Mouse (Mus musculus): ENCODE results near the gene Mfsd14a.
"Not testable (repeated sequence)": the region's sequence is repeated elsewhere in the genome, so short reads cannot be mapped to it uniquely, and the experiment has no call there.

Gene Mfsd14a

GRCm38 (mm10) chr3:116662463-116662863 lies at the start of gene Mfsd14a:
Gene Mfsd14a (minus strand): TSS chr3:116662677.
- peak; percentile 100 for DNase-seq

GRCm38 (mm10) chr3:116711624-116712435 lies 49.4 kb upstream of the Mfsd14a start:
- peak; percentile 76 for DNase-seq

- no peak for DNase-seq
Observed at GRCm38 (mm10) chr3:116710941-116711340, 48.5 kb upstream of the Mfsd14a start.

- no peak for DNase-seq
Observed at GRCm38 (mm10) chr3:116705637-116706204, 43.2 kb upstream of the Mfsd14a start.

GRCm38 (mm10) chr3:116703835-116704234 lies 41.4 kb upstream of the Mfsd14a start:
- DNase-seq: no peak

GRCm38 (mm10) chr3:116702647-116703272 lies 40.3 kb upstream of the Mfsd14a start:
- DNase-seq: no peak

- no peak for DNase-seq
Observed at GRCm38 (mm10) chr3:116701601-116702000, 39.1 kb upstream of the Mfsd14a start.

- no peak for DNase-seq
Observed at GRCm38 (mm10) chr3:116698786-116699185, 36.3 kb upstream of the Mfsd14a start.

- no peak for DNase-seq
Observed at GRCm38 (mm10) chr3:116695666-116695985, 33.1 kb upstream of the Mfsd14a start.

GRCm38 (mm10) chr3:116694955-116695665 lies 32.6 kb upstream of the Mfsd14a start:
- no peak for DNase-seq

- no peak for DNase-seq
Observed at GRCm38 (mm10) chr3:116694312-116694711, 31.8 kb upstream of the Mfsd14a start.

- no peak for DNase-seq
Observed at GRCm38 (mm10) chr3:116681160-116681559, 18.7 kb upstream of the Mfsd14a start, which contains the start of gene Gm43191. Gene Gm43191 (minus strand): TSS chr3:116681260.

- not testable (repeated sequence) for DNase-seq
Observed at GRCm38 (mm10) chr3:116664281-116664680, 1.8 kb upstream of the Mfsd14a start.

GRCm38 (mm10) chr3:116661870-116662414 lies 535 bp downstream of the Mfsd14a start:
- no peak for DNase-seq

- DNase-seq: no peak
Observed at GRCm38 (mm10) chr3:116661288-116661869, 1.1 kb downstream of the Mfsd14a start.

GRCm38 (mm10) chr3:116659856-116660430 lies 2.5 kb downstream of the Mfsd14a start:
- no peak for DNase-seq

GRCm38 (mm10) chr3:116658928-116659565 lies 3.4 kb downstream of the Mfsd14a start:
- DNase-seq: no peak

- DNase-seq: no peak
Observed at GRCm38 (mm10) chr3:116656184-116656965, 6.1 kb downstream of the Mfsd14a start.

- not testable (repeated sequence) for DNase-seq
Observed at GRCm38 (mm10) chr3:116654051-116654450, 8.4 kb downstream of the Mfsd14a start.

- DNase-seq: no peak
Observed at GRCm38 (mm10) chr3:116653278-116653945, 9.1 kb downstream of the Mfsd14a start.
